Mouse (Mus musculus) testis, adult 2 months (tissue): Measurements from ENCODE around the gene Scmh1.

ENCODE experiments used
- CTCF ChIP-seq: fragments of 200-500 bp; IDR thresholded peaks from 2 replicates; pipeline ENCODE4 v1.5.1; 2012; ENCODE audit warnings: low read depth, mild to moderate bottlenecking, inconsistent platforms, low read length, moderate library complexity; ENCODE audit not compliant: control insufficient read depth, insufficient read depth, insufficient replicate concordance
- POLR2A ChIP-seq: fragments of 200-500 bp; IDR thresholded peaks from 2 replicates; pipeline ENCODE4 v1.6.1; 2012; ENCODE audit warnings: low read depth, mild to moderate bottlenecking, inconsistent platforms, low read length, moderate library complexity; ENCODE audit not compliant: control insufficient read depth

DNA sequence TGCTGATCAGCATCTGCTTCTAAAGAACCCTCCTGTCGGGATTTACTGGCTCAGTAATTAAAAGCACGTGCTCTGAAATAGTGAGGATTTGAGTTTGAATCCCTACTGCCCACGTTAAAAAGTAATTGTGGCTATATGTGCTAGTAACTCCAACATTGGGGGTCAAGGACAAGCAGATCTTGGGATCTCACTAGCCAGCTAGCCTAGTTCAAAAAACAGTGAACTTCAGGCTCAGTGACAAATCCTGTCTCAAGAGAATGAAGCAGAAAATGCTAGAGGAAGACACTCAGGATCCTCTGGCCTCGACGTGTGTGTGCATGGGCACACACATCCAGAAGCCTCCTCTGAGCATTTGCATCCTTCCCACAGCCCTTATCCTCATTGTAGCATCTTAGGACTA, 116.7 kb downstream of the Scmh1 start:
- TF ChIP-seq CTCF (no peak), POLR2A (no peak)
